Mouse (Mus musculus) kidney, adult 2 months (tissue): Measurements from ENCODE around the gene Gm28635.

Experiments
- CTCF ChIP-seq: fragments of 200-500 bp; conservative IDR thresholded peaks from 2 replicates; pipeline ENCODE4 v1.5.1; 2011; ENCODE audit warnings: low read depth, mild to moderate bottlenecking, control low read depth, low read length, moderate library complexity, mixed read lengths; ENCODE audit not compliant: insufficient read depth, insufficient read length
- POLR2A ChIP-seq: fragments of 200-500 bp; IDR thresholded peaks from one replicate; pipeline ENCODE4 v1.6.1; 2011; ENCODE audit warnings: low read depth, low read length, control low read depth

- TF ChIP-seq CTCF (no peak), POLR2A (no peak)
Observed at GRCm38 (mm10) chr2:84707523-84707922, 29.7 kb upstream of the Gm28635 start.
